Mouse (Mus musculus): Measurements from ENCODE around the gene Ranbp10. TPM values are rescaled to one million over a fixed set of nuclear protein-coding genes. Genes with fewer than 3 reads are reported as not detected.
"Not testable (repeated sequence)": the region's sequence is repeated elsewhere in the genome, so short reads cannot be mapped to it uniquely, and the experiment has no call there.

Gene Ranbp10
- total RNA-seq, 1 experiment from 2014 or later, result 29.8 TPM

DNA sequence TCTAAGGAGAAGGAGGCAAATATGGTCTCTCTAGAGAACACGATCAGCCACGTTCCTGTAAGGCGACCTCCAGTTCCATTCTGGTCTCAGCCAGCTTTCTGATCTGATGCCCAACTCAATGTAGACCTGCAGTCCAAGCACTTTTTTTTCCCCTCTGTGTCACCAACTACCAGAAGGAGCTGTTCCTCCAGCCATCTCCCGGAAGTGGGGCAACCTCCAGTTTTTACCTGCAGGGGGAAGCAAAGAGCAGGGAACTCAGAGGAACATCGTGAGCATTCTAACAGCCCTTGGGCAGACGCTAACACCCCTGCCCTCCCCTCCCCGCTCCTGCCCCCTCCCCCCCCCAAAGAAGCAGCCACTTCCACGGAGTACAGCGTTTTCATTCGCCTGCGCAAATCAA lies 8.2 kb upstream of the Ranbp10 start:
- DNase-seq, result peak; percentile 88

GRCm38 (mm10) chr8:105833740-105834139 lies 6.6 kb upstream of the Ranbp10 start:
- not testable (repeated sequence) for DNase-seq

GRCm38 (mm10) chr8:105826379-105826778 lies 771 bp downstream of the Ranbp10 start:
- peak; percentile 24 for DNase-seq

DNA sequence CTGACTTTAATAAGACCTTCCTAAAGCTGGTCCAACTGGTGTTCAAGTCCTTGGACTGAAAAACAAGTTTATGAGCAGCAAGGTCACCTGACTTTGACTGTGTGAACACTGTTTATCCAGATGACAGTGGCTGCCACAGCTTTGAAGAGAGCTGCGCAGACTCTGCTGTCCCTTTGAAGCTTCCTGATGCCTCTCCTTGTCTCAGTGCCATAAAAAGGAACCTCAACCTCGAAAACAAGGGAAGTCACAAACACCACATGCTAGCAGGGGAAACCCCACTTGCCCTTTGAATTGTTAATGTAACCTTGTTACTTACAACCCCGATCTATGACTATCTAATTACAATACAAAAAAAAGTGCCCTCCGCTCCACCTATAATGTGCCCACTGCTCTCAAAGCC lies 1.6 kb downstream of the Ranbp10 start:
- peak; percentile 46 for DNase-seq

GRCm38 (mm10) chr8:105820925-105821324 lies 6.2 kb downstream of the Ranbp10 start:
- no peak for DNase-seq

GRCm38 (mm10) chr8:105819659-105820058 lies 7.5 kb downstream of the Ranbp10 start:
- DNase-seq, result no peak

DNA sequence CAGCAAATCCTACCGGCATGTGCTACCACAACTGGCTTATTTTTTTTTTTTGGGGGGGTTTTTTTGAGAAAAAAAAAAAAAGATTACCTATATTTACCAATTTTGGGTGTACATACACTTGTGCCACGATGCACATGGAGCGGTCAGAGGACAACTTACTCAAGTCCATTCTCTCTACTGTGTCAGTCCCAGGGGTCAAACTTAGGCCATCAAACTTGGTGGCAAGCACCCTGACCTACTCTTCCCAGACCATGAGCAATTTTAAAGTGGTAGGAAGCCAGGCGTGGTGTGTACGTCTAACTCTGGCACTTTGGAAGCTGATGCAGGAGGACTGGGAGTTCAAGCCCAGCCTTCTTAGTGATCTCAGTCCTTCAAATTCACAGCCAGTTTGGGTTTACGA lies 13.9 kb downstream of the Ranbp10 start:
- no peak for DNase-seq

DNA sequence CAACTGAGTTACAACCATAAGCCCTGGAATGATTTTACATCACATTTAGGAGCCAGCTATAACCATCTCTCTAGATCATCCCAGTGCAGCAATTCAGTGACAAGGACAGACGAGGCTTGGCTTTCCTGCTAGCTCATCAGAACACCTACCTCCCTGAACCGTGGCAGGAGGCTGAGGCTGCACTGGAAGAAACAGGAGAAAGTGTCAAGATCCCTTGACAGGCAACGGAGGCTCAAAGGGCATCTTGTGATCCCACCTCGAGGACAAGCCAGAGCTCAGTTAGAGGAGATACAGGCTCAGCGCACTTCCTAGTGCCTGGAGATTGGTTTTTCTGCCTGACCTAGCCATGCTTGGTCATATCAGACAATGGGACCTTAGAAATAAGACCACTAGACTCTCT lies 14.6 kb downstream of the Ranbp10 start:
- no peak for DNase-seq

DNA sequence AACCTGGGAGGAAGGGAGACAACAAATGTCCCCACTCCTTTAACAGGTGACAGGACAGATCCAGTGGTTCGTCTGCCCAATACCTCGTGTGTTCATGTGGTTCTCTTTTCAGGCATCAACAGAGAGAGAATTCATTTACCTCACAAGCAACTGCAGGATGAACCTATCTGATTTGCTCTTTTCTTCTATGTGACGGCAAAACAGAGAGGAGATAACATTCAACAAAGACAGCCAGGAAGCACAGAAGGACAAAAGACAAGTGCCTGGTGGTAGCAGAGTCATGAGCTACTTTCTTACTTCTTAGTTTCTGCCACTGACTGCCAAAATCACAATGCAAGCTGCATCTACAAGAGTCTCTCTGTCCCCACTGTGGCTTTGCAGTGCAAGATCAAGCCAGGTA lies 15.6 kb downstream of the Ranbp10 start:
- no peak for DNase-seq

DNA sequence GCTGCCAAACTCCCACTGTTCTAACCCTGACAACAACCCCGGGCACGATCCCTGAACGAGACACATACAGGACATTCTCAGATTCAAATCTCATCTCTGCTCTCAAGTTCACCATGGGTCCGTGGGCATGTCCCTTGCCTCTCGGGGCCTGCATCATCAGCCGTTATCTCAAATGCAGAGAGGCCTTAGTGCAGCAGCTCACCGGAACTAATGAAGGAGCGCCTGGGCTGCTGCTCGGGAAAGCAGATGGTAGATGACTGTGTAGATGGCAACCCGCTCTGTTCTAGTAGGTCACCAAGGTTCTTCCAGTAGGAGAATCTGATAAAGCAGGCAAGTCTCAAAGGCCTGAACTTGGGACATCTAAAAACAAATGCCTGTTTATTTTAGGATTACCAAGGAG lies 16.1 kb downstream of the Ranbp10 start:
- DNase-seq, result no peak

GRCm38 (mm10) chr8:105810245-105810786 lies 16.8 kb downstream of the Ranbp10 start:
- DNase-seq, result no peak

- peak; percentile 65 for DNase-seq
Measured at GRCm38 (mm10) chr8:105808480-105808879, 18.7 kb downstream of the Ranbp10 start.

DNA sequence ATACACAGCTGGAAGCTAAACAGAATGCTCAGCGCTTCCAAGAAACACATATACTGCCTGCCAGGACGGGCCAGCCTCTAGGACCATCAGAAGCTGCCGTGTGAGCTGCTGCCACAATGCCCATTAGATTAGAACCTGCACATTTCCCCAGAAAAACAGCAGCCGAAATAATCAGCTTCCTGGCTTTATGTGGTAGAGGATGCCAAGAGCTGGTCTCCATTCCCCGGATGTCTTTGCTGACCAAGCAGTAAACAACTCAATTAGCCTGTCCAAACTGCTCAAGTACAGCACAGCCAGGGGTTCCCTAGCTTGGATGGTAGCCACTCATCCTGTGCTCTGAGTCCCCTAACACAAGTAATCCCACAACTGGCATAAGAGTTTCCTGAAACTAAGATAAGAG lies 19.4 kb downstream of the Ranbp10 start:
- DNase-seq, result no peak

DNA sequence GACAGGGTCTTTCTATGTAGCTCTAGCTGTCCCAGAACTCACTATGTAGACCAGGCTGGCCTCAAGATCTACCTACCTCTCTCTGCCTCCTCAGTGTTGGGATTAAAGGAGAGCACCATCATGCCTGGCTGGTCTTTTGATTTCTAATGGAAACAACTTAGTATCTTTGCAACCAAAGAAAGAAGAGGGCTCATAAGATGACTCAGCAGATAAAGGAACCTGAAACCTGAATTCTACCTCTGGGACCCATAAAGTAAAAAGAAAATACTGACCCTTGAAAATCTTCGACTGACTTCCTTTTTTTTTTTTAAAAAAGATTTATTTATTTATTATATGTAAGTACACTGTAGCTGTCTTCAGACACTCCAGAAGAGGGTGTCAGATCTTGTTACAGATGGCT lies 21.2 kb downstream of the Ranbp10 start:
- DNase-seq, result no peak

DNA sequence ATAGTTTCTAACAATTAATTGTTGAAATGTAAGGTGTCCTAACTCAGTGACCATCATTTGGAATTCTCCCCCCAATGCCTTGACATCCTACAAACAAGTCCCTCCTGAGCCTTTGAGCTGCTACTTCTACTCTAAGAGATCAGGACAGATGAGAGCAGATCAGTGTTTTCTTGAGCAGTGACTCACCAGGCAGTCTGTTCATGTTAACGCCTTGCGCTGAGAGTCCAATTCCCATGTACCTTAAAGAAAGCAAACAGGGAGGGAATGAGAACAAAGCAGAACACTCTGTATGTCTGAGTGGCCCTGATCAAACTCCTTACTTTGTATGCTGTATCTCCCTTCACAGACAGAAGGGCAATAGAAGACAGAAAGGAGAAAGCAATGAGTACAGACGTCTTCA lies 21.8 kb downstream of the Ranbp10 start:
- DNase-seq, result no peak

DNA sequence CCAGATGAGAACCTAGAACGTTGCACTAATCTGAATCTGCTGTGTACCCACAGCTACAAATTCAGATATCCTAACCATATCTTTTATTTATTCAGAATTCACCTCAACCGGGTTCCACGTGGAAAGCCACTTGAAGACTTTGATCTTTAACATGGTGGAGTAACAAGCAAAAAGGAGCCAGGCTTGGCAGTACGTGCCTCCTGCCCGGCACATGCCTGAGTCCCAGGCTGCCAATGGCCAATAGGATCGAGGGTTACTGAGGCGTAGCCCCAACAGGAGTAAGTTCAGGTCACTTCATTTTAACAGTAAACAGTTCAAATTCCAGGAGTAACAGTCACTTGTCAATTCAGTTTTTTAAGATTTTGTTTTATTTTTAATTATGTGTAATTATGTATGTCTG lies 22.4 kb downstream of the Ranbp10 start:
- DNase-seq, result no peak

- no peak for DNase-seq
Measured at GRCm38 (mm10) chr8:105801153-105801904, 25.8 kb downstream of the Ranbp10 start.

DNA sequence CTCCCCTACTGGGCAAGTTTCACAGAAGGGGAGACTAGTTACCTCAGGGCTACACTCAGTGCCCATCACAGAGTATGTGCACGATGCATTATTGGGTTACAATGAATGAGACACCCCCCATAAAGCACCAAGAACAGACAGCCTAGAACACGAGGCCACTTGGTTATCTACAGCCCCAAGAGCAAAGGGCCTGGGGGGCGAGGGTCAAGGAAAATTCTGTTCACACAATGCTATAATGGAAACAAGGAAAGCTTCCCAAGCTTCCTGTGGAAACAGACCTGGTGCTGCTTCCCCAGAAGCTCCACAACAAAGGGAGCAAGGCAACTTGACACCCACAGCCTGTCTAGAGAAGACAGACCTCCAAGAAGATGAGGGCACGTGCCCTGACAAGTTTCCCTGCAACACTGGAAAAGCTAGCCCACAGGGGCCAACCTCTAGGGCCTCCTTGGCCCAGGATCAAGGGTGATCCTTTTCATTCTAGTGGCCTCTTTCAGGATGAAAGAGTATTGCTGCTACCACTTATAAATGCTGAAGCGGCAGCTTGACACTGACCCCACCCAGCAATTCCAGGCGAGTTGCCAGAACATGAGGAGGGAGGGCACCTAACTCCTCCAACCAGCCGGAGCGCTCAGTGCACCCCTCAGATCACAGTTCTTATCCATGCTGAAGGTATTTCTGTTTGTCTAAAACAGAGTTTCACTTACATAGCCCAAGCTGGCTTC lies 27.9 kb downstream of the Ranbp10 start:
- DNase-seq, result peak; percentile 90

DNA sequence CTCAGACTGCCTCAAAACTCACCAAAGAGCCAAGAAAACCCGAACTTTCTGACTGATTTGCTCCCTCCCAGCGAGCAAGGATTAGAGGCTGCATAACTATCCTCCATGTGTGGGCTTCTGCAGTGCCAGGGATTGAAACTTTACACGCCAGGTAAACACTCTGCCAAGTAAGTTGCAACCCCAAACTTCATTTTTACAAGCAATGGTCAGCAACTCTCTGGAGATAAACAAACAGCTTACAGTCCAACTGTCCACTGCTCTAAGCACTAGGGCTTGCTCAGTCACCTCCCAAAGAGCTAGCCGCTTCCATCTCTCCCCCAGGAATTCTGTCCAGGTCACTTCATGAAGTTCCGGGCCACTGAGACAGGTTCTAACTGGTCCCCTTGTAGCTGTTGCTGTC lies 28.7 kb downstream of the Ranbp10 start:
- DNase-seq, result no peak

DNA sequence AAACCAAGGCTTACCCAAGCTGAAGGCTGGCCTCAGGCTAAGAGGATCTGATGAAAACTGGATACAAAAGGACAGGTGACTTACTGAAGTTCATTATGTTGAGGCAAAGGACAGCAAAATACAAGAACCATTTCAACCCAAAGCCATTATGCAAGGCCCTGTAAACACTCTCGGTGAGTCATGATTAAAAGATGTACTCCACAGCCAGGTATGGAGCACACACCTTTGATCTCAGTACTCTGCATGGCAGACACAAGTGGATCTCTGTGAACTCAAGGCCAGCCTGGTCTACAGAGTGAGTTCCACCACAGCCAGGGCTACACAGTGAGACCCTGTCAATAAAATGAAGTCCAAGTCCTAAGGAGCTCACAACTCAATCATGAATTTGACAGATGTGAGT lies 31.4 kb downstream of the Ranbp10 start:
- no peak for DNase-seq

- DNase-seq, result no peak
Measured at GRCm38 (mm10) chr8:105794009-105794598, 33.0 kb downstream of the Ranbp10 start.

GRCm38 (mm10) chr8:105793331-105793730 lies 33.8 kb downstream of the Ranbp10 start:
- no peak for DNase-seq

DNA sequence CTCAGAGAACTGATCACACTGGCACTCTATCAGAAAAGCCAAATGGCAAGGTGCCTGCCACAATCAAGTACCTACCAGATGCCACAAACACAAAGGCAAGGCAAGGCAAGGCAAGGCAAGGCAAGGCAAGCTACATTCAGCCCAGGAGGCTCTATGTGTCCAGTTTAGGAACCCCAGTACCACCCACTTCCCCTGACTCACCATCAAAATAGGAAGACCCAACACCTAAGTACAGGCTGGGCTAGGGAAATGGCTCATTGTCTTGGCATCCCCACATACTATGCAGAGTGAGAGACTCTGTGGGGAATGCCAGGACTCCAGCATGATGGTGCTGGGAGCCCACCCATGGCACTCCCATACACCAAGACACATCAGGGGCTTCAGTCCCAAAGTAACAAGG lies 37.5 kb downstream of the Ranbp10 start:
- no peak for DNase-seq

All from adrenal gland, postnatal 14 days (tissue).